Mouse (Mus musculus) heart, postnatal 0 days (tissue): Measurements from ENCODE around the gene Ccdc92b. TPM values are rescaled to one million over a fixed set of nuclear protein-coding genes. Genes with fewer than 3 reads are reported as not detected.

Experiments
- ATAC-seq: fragments of 200-750 bp; cut with Nextera tagmentation; 2 replicates; pipeline ENCODE4 v1.8.0; 2017; ENCODE audit warnings: low read depth, moderate number of reproducible peaks, moderate library complexity; ENCODE audit not compliant: insufficient read depth
- DNase-seq: peaks from one replicate; pipeline ENCODE4 v3.0.0-alpha.2; 2016; ENCODE audit warnings: low spot score
- H3K27ac ChIP-seq: fragments of 300-500 bp; sonication (generic); 2 replicates; pipeline ENCODE4 v1.5.1; 2014; ENCODE audit warnings: low read depth, mild to moderate bottlenecking
- H3K27me3 ChIP-seq: fragments of 300-500 bp; sonication (generic); 2 replicates; pipeline ENCODE4 v1.6.1; 2014; ENCODE audit warnings: low read length, mixed read lengths; ENCODE audit not compliant: control insufficient read depth, insufficient read depth
- H3K36me3 ChIP-seq: fragments of 300-500 bp; sonication (generic); replicated peaks from 2 replicates; pipeline ENCODE4 v1.6.1; 2014; ENCODE audit warnings: low read length, mixed read lengths; ENCODE audit not compliant: control insufficient read depth, insufficient read depth
- H3K4me1 ChIP-seq: fragments of 300-500 bp; sonication (generic); 2 replicates; pipeline ENCODE4 v1.6.1; 2014; ENCODE audit warnings: antibody characterized with exemption; ENCODE audit not compliant: control insufficient read depth, insufficient read depth
- H3K4me2 ChIP-seq: fragments of 300-500 bp; sonication (generic); 2 replicates; pipeline ENCODE4 v1.6.1; 2014; ENCODE audit warnings: low read depth, mild to moderate bottlenecking, low read length, moderate library complexity
- H3K4me3 ChIP-seq: fragments of 300-500 bp; sonication (generic); 2 replicates; pipeline ENCODE4 v1.5.1; 2014; ENCODE audit warnings: low read depth, low read length
- H3K9ac ChIP-seq: fragments of 300-500 bp; sonication (generic); replicated peaks from 2 replicates; pipeline ENCODE4 v1.6.1; 2014; ENCODE audit warnings: low read depth, low read length, mixed read lengths
- H3K9me3 ChIP-seq: fragments of 300-500 bp; sonication (generic); replicated peaks from 2 replicates; pipeline ENCODE4 v1.6.1; 2016; ENCODE audit warnings: low read length; ENCODE audit not compliant: control insufficient read depth
- CTCF ChIP-seq: IDR thresholded peaks from 2 replicates; pipeline ENCODE4 v1.5.1; 2016; ENCODE audit warnings: antibody characterized with exemption, control low read depth, low read depth
- EP300 ChIP-seq: IDR thresholded peaks from 2 replicates; pipeline ENCODE4 v1.6.1; 2016; ENCODE audit warnings: antibody characterized with exemption, low read depth
- WGBS: fragments of 180-500 bp; shearing (Covaris S2); extraction: QIAGEN DNeasy Blood & Tissue Kit; methylation state at CpG from one replicate; pipeline ENCODE4 v1.1.7; 2014; 5-methylcytosine and 5-hydroxymethylcytosine counted together
- polyA plus RNA-seq: library from polyadenylated mRNA; unstranded; fragments of >200 nt; fragmentation: Nextera tagmentation; extraction: Ambion mirVana; gene quantifications from 2 replicates; pipeline ENCODE4 v1.2.1, GENCODE M21; 2015
- total RNA-seq: library from RNA; depleted of rRNA; stranded (reverse); fragments of >200 nt; gene quantifications from 2 replicates; pipeline ENCODE4 v1.2.3, GENCODE M21; 2014; ENCODE audit warnings: low replicate concordance

The Ccdc92b gene
- total and polyA plus RNA-seq, 2 experiments from 2014 or later, result 0.63 TPM; not detected in 1

GRCm38 (mm10) chr11:74631880-74632789 is 12.7 kb downstream of the Ccdc92b start:
- no peak for DNase-seq
- no peak overlapping the region for H3K4me2 ChIP-seq
- no peaks in the 10 kb centered on the region for H3K9me3 ChIP-seq
- H3K27ac ChIP-seq, result no peak overlapping the region
- H3K9ac ChIP-seq, result no peak overlapping the region
- TF ChIP-seq CTCF (no peak), EP300 (no peak)
- no peaks in the 10 kb centered on the region for H3K4me1 ChIP-seq
- H3K27me3 ChIP-seq, result no peaks in the 10 kb centered on the region
- no peak overlapping the region for H3K4me3 ChIP-seq
- WGBS, result 62% methylated on average over 7 of the region's 7 CpGs
- H3K36me3 ChIP-seq, result no peaks in the 10 kb centered on the region
- no peak for ATAC-seq

- Histone ChIP-seq H3K36me3 (no peaks in the 10 kb centered on the region), H3K27ac (no peak overlapping the region), H3K4me1 (peaks cover 14% of the 10 kb centered on the region), H3K9me3 (no peaks in the 10 kb centered on the region), H3K4me3 (no peak overlapping the region), H3K4me2 (no peak overlapping the region), H3K27me3 (no peaks in the 10 kb centered on the region), H3K9ac (no peak overlapping the region)
- TF ChIP-seq EP300, result no peak
- TF ChIP-seq CTCF, result peak; percentile 95
- WGBS, result 68% methylated on average over 5 of the region's 5 CpGs
- peak; percentile 80 for DNase-seq
- ATAC-seq, result no peak
Measured at GRCm38 (mm10) chr11:74634490-74635275, 15.3 kb downstream of the Ccdc92b start.

- H3K4me1 ChIP-seq, result peaks cover 22% of the 10 kb centered on the region
- peak overlapping the region; percentile 75 for H3K4me3 ChIP-seq
- peak overlapping the region; percentile 93 for H3K27ac ChIP-seq
- no peaks in the 10 kb centered on the region for H3K9me3 ChIP-seq
- H3K9ac ChIP-seq, result peak overlapping the region; percentile 77
- ATAC-seq (no peak), DNase-seq (no peak)
- TF ChIP-seq EP300 (no peak), CTCF (no peak)
- H3K36me3 ChIP-seq, result no peaks in the 10 kb centered on the region
- H3K27me3 ChIP-seq, result no peaks in the 10 kb centered on the region
- peak overlapping the region; percentile 91 for H3K4me2 ChIP-seq
- 15% methylated on average over 8 of the region's 8 CpGs for WGBS
Measured at GRCm38 (mm10) chr11:74637486-74637885, 18.1 kb downstream of the Ccdc92b start.

- Histone ChIP-seq H3K4me3 (peak overlapping the region; percentile 75), H3K27me3 (no peaks in the 10 kb centered on the region), H3K4me1 (peaks cover 22% of the 10 kb centered on the region), H3K9ac (peak overlapping the region; percentile 77), H3K9me3 (no peaks in the 10 kb centered on the region), H3K27ac (peak overlapping the region; percentile 93), H3K36me3 (no peaks in the 10 kb centered on the region), H3K4me2 (peak overlapping the region; percentile 91)
- ATAC-seq, result peak; percentile 92
- peak; percentile 89 for DNase-seq
- peak; percentile 46 for TF ChIP-seq CTCF
- TF ChIP-seq EP300, result 0 out of 2 replicates have a peak, but pooled peaks have one; percentile 27
- WGBS, result under 1% methylated on average over 86 of the region's 86 CpGs
Measured at GRCm38 (mm10) chr11:74637971-74638790, 18.8 kb downstream of the Ccdc92b start.

- H3K4me1 ChIP-seq, result peaks cover 22% of the 10 kb centered on the region
- TF ChIP-seq CTCF (no peak), EP300 (no peak)
- ATAC-seq (peak; percentile 13; the same call in 1 of the 2 replicates), DNase-seq (peak; percentile 69)
- peak overlapping the region; percentile 77 for H3K9ac ChIP-seq
- no peaks in the 10 kb centered on the region for H3K36me3 ChIP-seq
- 6% methylated on average over 9 of the region's 9 CpGs for WGBS
- no peaks in the 10 kb centered on the region for H3K27me3 ChIP-seq
- H3K27ac ChIP-seq, result peak overlapping the region; percentile 93
- no peaks in the 10 kb centered on the region for H3K9me3 ChIP-seq
- peak overlapping the region; percentile 75 for H3K4me3 ChIP-seq
- H3K4me2 ChIP-seq, result peak overlapping the region; percentile 91
Measured at GRCm38 (mm10) chr11:74638791-74639411, 19.5 kb downstream of the Ccdc92b start.
